Mouse (Mus musculus) heart, embryonic 13.5 days (tissue): Measurements from ENCODE around the gene Ahsg. TPM values are rescaled to one million over a fixed set of nuclear protein-coding genes. Genes with fewer than 3 reads are reported as not detected.

Source experiments
- ATAC-seq: fragments of 200-750 bp; cut with Nextera tagmentation; 2 replicates; pipeline ENCODE4 v1.8.0; 2017; ENCODE audit warnings: moderate TSS enrichment; ENCODE audit not compliant: insufficient number of reproducible peaks, low FRiP score, low TSS enrichment; ENCODE audit errors: extremely low read depth
- H3K27ac ChIP-seq: fragments of 300-500 bp; sonication (generic); replicated peaks from 2 replicates; pipeline ENCODE4 v1.5.1; 2015; ENCODE audit warnings: moderate library complexity, mild to moderate bottlenecking, inconsistent platforms
- H3K27me3 ChIP-seq: fragments of 300-500 bp; sonication (generic); replicated peaks from 2 replicates; pipeline ENCODE4 v1.6.1; 2015; ENCODE audit warnings: mild to moderate bottlenecking, inconsistent platforms
- H3K36me3 ChIP-seq: fragments of 300-500 bp; sonication (generic); 2 replicates; pipeline ENCODE4 v1.6.1; 2015; ENCODE audit warnings: mild to moderate bottlenecking, inconsistent platforms
- H3K4me1 ChIP-seq: fragments of 300-500 bp; sonication (generic); 2 replicates; pipeline ENCODE4 v1.6.1; 2015; ENCODE audit warnings: inconsistent platforms
- H3K4me2 ChIP-seq: fragments of 300-500 bp; sonication (generic); 2 replicates; pipeline ENCODE4 v1.6.1; 2015; ENCODE audit warnings: inconsistent platforms, mild to moderate bottlenecking, moderate library complexity
- H3K4me3 ChIP-seq: fragments of 300-500 bp; sonication (generic); 2 replicates; pipeline ENCODE4 v1.5.1; 2015; ENCODE audit warnings: moderate library complexity, mild to moderate bottlenecking, inconsistent platforms
- H3K9ac ChIP-seq: fragments of 300-500 bp; sonication (generic); 2 replicates; pipeline ENCODE4 v1.6.1; 2015; ENCODE audit warnings: inconsistent platforms, mild to moderate bottlenecking, moderate library complexity
- H3K9me3 ChIP-seq: fragments of 300-500 bp; sonication (generic); 2 replicates; pipeline ENCODE4 v1.6.1; 2016; ENCODE audit warnings: inconsistent platforms
- WGBS: fragments of 180-500 bp; shearing (Covaris S2); methylation state at CpG from one replicate; pipeline ENCODE4 v1.1.7; 2015; ENCODE audit warnings: mixed read lengths; 5-methylcytosine and 5-hydroxymethylcytosine counted together
- polyA plus RNA-seq: library from polyadenylated mRNA; unstranded; fragments of >200 nt; fragmentation: Nextera tagmentation; extraction: Ambion mirVana; gene quantifications from 2 replicates; pipeline ENCODE4 v1.2.1, GENCODE M21; 2015

Ahsg gene
- polyA plus RNA-seq, 1 experiment from 2014 or later: 4.3 TPM

DNA sequence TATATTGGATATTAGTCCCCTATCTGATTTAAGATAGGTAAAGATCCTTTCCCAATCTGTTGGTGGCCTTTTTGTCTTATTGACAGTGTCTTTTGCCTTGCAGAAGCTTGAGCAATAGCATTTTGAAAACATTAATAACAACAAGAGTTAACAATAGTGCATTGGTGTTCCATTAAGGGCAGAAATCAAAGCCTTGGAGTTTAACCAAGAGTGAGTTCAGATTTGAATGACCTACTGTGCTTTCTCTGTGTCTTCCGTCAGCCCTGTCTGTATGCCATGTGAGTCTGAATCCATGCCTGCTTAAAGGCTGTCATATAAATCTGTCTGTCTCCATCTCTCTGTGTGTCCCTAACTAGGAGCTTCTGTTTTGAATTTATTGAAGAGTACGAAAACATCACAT is 56.3 kb downstream of the Ahsg start:
- Histone ChIP-seq H3K27ac (no peak overlapping the region), H3K27me3 (no peaks in the 10 kb centered on the region), H3K4me1 (no peaks in the 10 kb centered on the region), H3K9ac (no peak overlapping the region), H3K36me3 (no peaks in the 10 kb centered on the region), H3K4me2 (no peak overlapping the region), H3K9me3 (no peaks in the 10 kb centered on the region), H3K4me3 (no peak overlapping the region)
- 75% methylated on average over 2 of the region's 2 CpGs for WGBS
- ATAC-seq: no peak

Other genes with a start within 250 kb of the Ahsg start
- gene Dgkg, start 234.1 kb upstream of the Ahsg start, polyA plus RNA-seq: 0.43 and 0.62 TPM in 2 replicates
- gene Crygs, start 79.7 kb upstream of the Ahsg start, polyA plus RNA-seq: not detected in 2 replicates
- gene Tbccd1, start 33.6 kb upstream of the Ahsg start, polyA plus RNA-seq: 18.3 and 19.2 TPM in 2 replicates
- gene Dnajb11, start 33.4 kb upstream of the Ahsg start, polyA plus RNA-seq: 96.7 and 115 TPM in 2 replicates
- gene Fetub, start 27.1 kb downstream of the Ahsg start, polyA plus RNA-seq: 0.10 TPM in 1 of 2 replicates, not detected in the other
- gene Hrg, start 59.8 kb downstream of the Ahsg start, polyA plus RNA-seq: not detected in 2 replicates
- gene Kng2, start 138.2 kb downstream of the Ahsg start, polyA plus RNA-seq: not detected in 2 replicates
- gene Kng1, start 166.6 kb downstream of the Ahsg start, polyA plus RNA-seq: 0.94 and 8.3 TPM in 2 replicates
- gene Eif4a2, start 216.2 kb downstream of the Ahsg start, polyA plus RNA-seq: 147 and 163 TPM in 2 replicates
- gene Rfc4, start 236.5 kb downstream of the Ahsg start, polyA plus RNA-seq: 93.0 and 96.8 TPM in 2 replicates